Mouse (Mus musculus) testis, adult 10 weeks (tissue): ENCODE measurements around the gene Vgll4. TPM values are rescaled to one million over a fixed set of nuclear protein-coding genes. Genes with fewer than 3 reads are reported as not detected.

Source experiments
- polyA plus RNA-seq: library from polyadenylated mRNA; stranded (reverse); fragments of 350-450 nt; fragmentation: Illumina TruSeq; extraction: RNeasy Lipid Tissue Mini Kit (QIAGEN cat#74804); gene quantifications from one replicate; pipeline ENCODE4 v1.2.3, GENCODE M21; 2014; ENCODE audit warnings: low read depth, low replicate concordance

The Vgll4 gene
- 3.9 TPM for polyA plus RNA-seq

GRCm38 (mm10) chr6:114969213-114970120 lies at the start of gene Vgll4:
Gene Vgll4, minus strand, starts transcription at chr6:114969994.

Other genes with a start within 250 kb of the Vgll4 start
- gene Tamm41, start 67.9 kb upstream of the Vgll4 start, polyA plus RNA-seq = 10.5 TPM
- gene Syn2, start 164.9 kb upstream of the Vgll4 start, polyA plus RNA-seq = 3.1 TPM